Mouse (Mus musculus) erythroblast, embryonic 14.5 days (primary cell): ENCODE data around the gene Sept14.

Source experiments
- GATA1 ChIP-seq: IDR thresholded peaks from 2 replicates; pipeline ENCODE4 v1.6.1; 2012; ENCODE audit warnings: low read length, inconsistent platforms, mixed read lengths
- TAL1 ChIP-seq: IDR thresholded peaks from 3 replicates; pipeline ENCODE4 v1.6.1; 2012; ENCODE audit warnings: low read length, inconsistent platforms, mixed read lengths

- no peak for TF ChIP-seq GATA1
- TF ChIP-seq TAL1, result no peak
These were observed 17.6 kb upstream of the Sept14 start for GRCm38 (mm10) chr5:129725774-129726392.
